ENCODE assay signal across 9 mouse cellular contexts in genomic region chr14:60741033-60741432, GRCm38 (mm10). TPM values are rescaled to one million over a fixed set of nuclear protein-coding genes. Genes with fewer than 3 reads are reported as not detected.
DNase-seq lines count a peak whose midpoint lies in the region; ATAC-seq and TF ChIP-seq lines count a peak whose summit lies in the region.
"Had no signal": no experiment of that assay in that cellular context is flagged by ENCODE, and none has a peak within 500 bp of the region (broad histone marks: within the 10 kb centered on the region; RNA-seq: fewer than 3 reads in every experiment).

No protein-coding gene starts in this region.

- TF ChIP-seq CTCF in kidney, postnatal 0 days (IDR thresholded peaks at IDR 0.05; ENCODE audit: low read depth) = no peak
- no peak for TF ChIP-seq CTCF in hindbrain, postnatal 0 days (IDR thresholded peaks at IDR 0.05; ENCODE audit: low read depth)

- peak; percentile 68 to 76 for DNase-seq in cerebellum, postnatal 10 days
- no peak for DNase-seq in kidney, postnatal 0 days (ENCODE audit: low spot score)
- DNase-seq in kidney, postnatal 10 days = no peak
- DNase-seq in hindbrain, postnatal 0 days (ENCODE audit: low spot score) = no peak
- no peak for DNase-seq in frontal cortex, adult 2 months (ENCODE audit: extremely low spot score in 1 of 2, low spot score in 1 of 2)
- DNase-seq in layer of hippocampus, postnatal 10 days (ENCODE audit: low spot score in 2 of 2) = no peak

- 49% methylated on average over 8 of the region's 8 CpGs for WGBS in kidney, postnatal 0 days
- WGBS in hindbrain, postnatal 0 days = 56% methylated on average over 8 of the region's 8 CpGs

- H3K36me3 ChIP-seq in kidney, postnatal 0 days (ENCODE audit: insufficient read depth, low read length) = peaks cover 12% of the 10 kb centered on the region
- H3K36me3 ChIP-seq in hindbrain, postnatal 0 days (ENCODE audit: insufficient read depth, low read length) = no peaks in the 10 kb centered on the region

- H3K9ac ChIP-seq in kidney, postnatal 0 days (ENCODE audit: low read depth, low read length) = no peak overlapping the region
- no peak overlapping the region for H3K9ac ChIP-seq in hindbrain, postnatal 0 days (replicated peaks; ENCODE audit: low read length)

- ATAC-seq in cerebellum, adult (ENCODE audit: insufficient number of reproducible peaks, low FRiP score, low TSS enrichment) = no peak
- ATAC-seq in kidney, postnatal 0 days (replicated peaks; ENCODE audit: low FRiP score, low read depth) = no peak
- no peak for ATAC-seq in hindbrain, postnatal 0 days

- H3K4me3 ChIP-seq in kidney, postnatal 0 days (replicated peaks; ENCODE audit: low read depth, low read length) = no peak overlapping the region
- no peak overlapping the region for H3K4me3 ChIP-seq in brown adipose tissue, adult 24 weeks (ENCODE audit: insufficient read depth, low read depth, low read length)
- no peak overlapping the region for H3K4me3 ChIP-seq in hindbrain, postnatal 0 days (ENCODE audit: low read length)
- H3K4me3 ChIP-seq: left cerebral cortex, adult 2 months had no signal

- H3K4me1 ChIP-seq in kidney, postnatal 0 days (replicated peaks; ENCODE audit: insufficient read depth, low read length) = peaks cover 29% of the 10 kb centered on the region
- H3K4me1 ChIP-seq in brown adipose tissue, adult 24 weeks (ENCODE audit: control insufficient read depth, insufficient read depth, insufficient read length, low read length) = peaks cover 37% of the 10 kb centered on the region
- peaks cover 23% of the 10 kb centered on the region for H3K4me1 ChIP-seq in hindbrain, postnatal 0 days (ENCODE audit: insufficient read depth, low read length)

- H3K27me3 ChIP-seq in kidney, postnatal 0 days (ENCODE audit: insufficient read depth, low read length) = no peaks in the 10 kb centered on the region
- H3K27me3 ChIP-seq in hindbrain, postnatal 0 days (ENCODE audit: insufficient read depth, low read length) = no peaks in the 10 kb centered on the region

- no peak overlapping the region for H3K4me2 ChIP-seq in kidney, postnatal 0 days (ENCODE audit: low read length)
- H3K4me2 ChIP-seq in hindbrain, postnatal 0 days (ENCODE audit: low read depth, low read length) = no peak overlapping the region

- peak overlapping the region; percentile 60; the same call in 1 of the 2 replicates for H3K27ac ChIP-seq in kidney, postnatal 0 days
- peak overlapping the region; percentile 74 for H3K27ac ChIP-seq in brown adipose tissue, adult 24 weeks (replicated peaks; ENCODE audit: low read depth, low read length)
- H3K27ac ChIP-seq in hindbrain, postnatal 0 days = peak overlapping the region; percentile 54; the same call in 1 of the 2 replicates
- H3K27ac ChIP-seq: left cerebral cortex, adult 2 months had no signal

- H3K9me3 ChIP-seq in kidney, postnatal 0 days (replicated peaks; ENCODE audit: low read length) = no peaks in the 10 kb centered on the region
- H3K9me3 ChIP-seq in hindbrain, postnatal 0 days (ENCODE audit: low read length) = no peaks in the 10 kb centered on the region

RNA-seq across cellular contexts. Expression of gene C1qtnf9, which starts 26.9 kb away (rescaled TPM):
- 0.30 and 0.50 TPM in 2 replicates for polyA plus RNA-seq in kidney, postnatal 0 days (2015; fragmentation: Nextera tagmentation; extraction: Ambion mirVana)
- 16.8 and 30.9 TPM in 2 replicates for polyA plus RNA-seq in brown adipose tissue, adult 24 weeks (2012; ENCODE audit: insufficient read depth, insufficient read length, missing spikeins)
- not detected in 2 replicates for total RNA-seq in hindbrain, postnatal 0 days (2014; rRNA removed)
- polyA plus RNA-seq in hindbrain, postnatal 0 days (2015; fragmentation: Nextera tagmentation; extraction: Ambion mirVana) = 0.19 and 0.24 TPM in 2 replicates
- polyA plus RNA-seq in frontal cortex, adult 2 months (2012; rRNA removed) = 0.23 and 0.50 TPM in 2 replicates
- under 1 TPM in 1 of 2 experiments, not detected in 1; 0.18 TPM for total RNA-seq in layer of hippocampus, postnatal 10 days (2021)

RNA-seq across cellular contexts. Expression of gene Mipep, which starts 43.3 kb away (rescaled TPM):
- polyA plus RNA-seq in kidney, postnatal 0 days (2015; fragmentation: Nextera tagmentation; extraction: Ambion mirVana) = 17.8 and 18.5 TPM in 2 replicates
- polyA plus RNA-seq in brown adipose tissue, adult 24 weeks (2012; ENCODE audit: insufficient read depth, insufficient read length, missing spikeins) = 52.5 and 57.8 TPM in 2 replicates
- total RNA-seq in hindbrain, postnatal 0 days (2014; rRNA removed) = 31.7 and 33.1 TPM in 2 replicates
- 15.7 and 17.5 TPM in 2 replicates for polyA plus RNA-seq in hindbrain, postnatal 0 days (2015; fragmentation: Nextera tagmentation; extraction: Ambion mirVana)
- 14.6 and 16.7 TPM in 2 replicates for polyA plus RNA-seq in frontal cortex, adult 2 months (2012; rRNA removed)
- total RNA-seq in layer of hippocampus, postnatal 10 days (2021) = 10 to 100 TPM; 25.9 to 26.8 TPM

Comparison
In these comparisons a context has a peak if more than half of its experiments do, and no peak if none do; other contexts are left out.
1. DNase-seq: peak in cerebellum, postnatal 10 days (2 of 2); none in kidney, postnatal 0 days (single experiment), kidney, postnatal 10 days (single experiment), hindbrain, postnatal 0 days (single experiment), frontal cortex, adult 2 months (0 of 2) and layer of hippocampus, postnatal 10 days (0 of 2).
2. RNA of gene C1qtnf9, which starts 26.9 kb away (polyA plus RNA-seq): 16.8 to 30.9 TPM in brown adipose tissue, adult 24 weeks; 0.23 to 0.50 TPM in frontal cortex, adult 2 months, 0.30 to 0.50 TPM in kidney, postnatal 0 days and 0.19 to 0.24 TPM in hindbrain, postnatal 0 days; every median in the first group is over 10 times any median in the second.
3. Peak in every context shown above with its lines, with median percentiles within 50 percentile points of each other: H3K27ac ChIP-seq.